Mouse (Mus musculus) kidney, embryonic 14.5 days (tissue): ENCODE measurements at regions not wholly inside any gene's neighbourhood (a gene's known extent, or its start where the extent isn't known, plus 50 kb on each side); places are given as distances from the start of the nearest gene placed in this dataset.

Source experiments
- ATAC-seq: fragments of 200-750 bp; cut with Nextera tagmentation; 2 replicates; pipeline ENCODE4 v1.8.0; 2017; ENCODE audit warnings: moderate number of reproducible peaks, mild to moderate bottlenecking, moderate TSS enrichment, moderate library complexity; ENCODE audit not compliant: low FRiP score, low TSS enrichment
- H3K27ac ChIP-seq: fragments of 300-500 bp; sonication (generic); 2 replicates; pipeline ENCODE4 v1.5.1; 2014; ENCODE audit warnings: low read depth, mild to moderate bottlenecking, low read length, moderate library complexity, mixed read lengths
- H3K27me3 ChIP-seq: fragments of 300-500 bp; sonication (generic); 2 replicates; pipeline ENCODE4 v1.6.1; 2014; ENCODE audit warnings: mild to moderate bottlenecking, low read length; ENCODE audit not compliant: control insufficient read depth, insufficient read depth
- H3K36me3 ChIP-seq: fragments of 300-500 bp; sonication (generic); 2 replicates; pipeline ENCODE4 v1.6.1; 2014; ENCODE audit warnings: low read length, mixed read lengths; ENCODE audit not compliant: control insufficient read depth, insufficient read depth
- H3K4me1 ChIP-seq: fragments of 300-500 bp; sonication (generic); 2 replicates; pipeline ENCODE4 v1.6.1; 2014; ENCODE audit warnings: low read length, mixed read lengths; ENCODE audit not compliant: control insufficient read depth, insufficient read depth
- H3K4me2 ChIP-seq: fragments of 300-500 bp; sonication (generic); replicated peaks from 2 replicates; pipeline ENCODE4 v1.6.1; 2014; ENCODE audit warnings: low read depth, mild to moderate bottlenecking, low read length
- H3K4me3 ChIP-seq: fragments of 300-500 bp; sonication (generic); 2 replicates; pipeline ENCODE4 v1.5.1; 2014; ENCODE audit warnings: mild to moderate bottlenecking, low read length
- H3K9ac ChIP-seq: fragments of 300-500 bp; sonication (generic); 2 replicates; pipeline ENCODE4 v1.6.1; 2014; ENCODE audit warnings: low read depth, mild to moderate bottlenecking, low read length, moderate library complexity
- H3K9me3 ChIP-seq: fragments of 300-500 bp; sonication (generic); 2 replicates; pipeline ENCODE4 v1.6.1; 2016; ENCODE audit warnings: low read length; ENCODE audit not compliant: control insufficient read depth
- WGBS: fragments of 180-500 bp; shearing (Covaris S2); extraction: QIAGEN DNeasy Blood & Tissue Kit; methylation state at CpG from one replicate; pipeline ENCODE4 v1.1.7; 2014; 5-methylcytosine and 5-hydroxymethylcytosine counted together

DNA sequence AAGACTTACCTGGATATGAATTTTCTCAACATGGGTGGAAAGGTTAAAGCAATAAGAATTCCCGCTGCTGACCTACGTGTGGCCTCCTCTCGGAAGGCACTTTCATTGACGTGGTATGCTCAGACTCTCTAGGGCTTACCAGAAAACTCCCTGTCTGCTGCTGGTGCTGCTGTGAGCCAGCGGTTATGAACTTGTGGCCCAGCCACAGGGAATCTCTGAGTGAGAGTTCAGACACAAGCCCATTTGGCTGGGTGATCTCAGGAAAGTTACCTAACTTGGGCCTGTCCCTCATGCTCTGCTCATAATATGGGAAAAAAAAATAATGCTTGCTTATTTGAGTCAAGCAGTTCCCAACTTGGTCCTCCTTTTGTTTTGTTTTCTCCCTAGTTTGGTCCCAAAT is 459.5 kb upstream of the Adamts5 start:
- H3K4me2 ChIP-seq: no peak overlapping the region
- H3K36me3 ChIP-seq: no peaks in the 10 kb centered on the region
- no peaks in the 10 kb centered on the region for H3K4me1 ChIP-seq
- no peak overlapping the region for H3K27ac ChIP-seq
- WGBS: 81% methylated on average over 5 of the region's 5 CpGs
- ATAC-seq: no peak
- no peak overlapping the region for H3K4me3 ChIP-seq
- no peak overlapping the region for H3K9ac ChIP-seq
- no peaks in the 10 kb centered on the region for H3K9me3 ChIP-seq
- H3K27me3 ChIP-seq: no peaks in the 10 kb centered on the region

DNA sequence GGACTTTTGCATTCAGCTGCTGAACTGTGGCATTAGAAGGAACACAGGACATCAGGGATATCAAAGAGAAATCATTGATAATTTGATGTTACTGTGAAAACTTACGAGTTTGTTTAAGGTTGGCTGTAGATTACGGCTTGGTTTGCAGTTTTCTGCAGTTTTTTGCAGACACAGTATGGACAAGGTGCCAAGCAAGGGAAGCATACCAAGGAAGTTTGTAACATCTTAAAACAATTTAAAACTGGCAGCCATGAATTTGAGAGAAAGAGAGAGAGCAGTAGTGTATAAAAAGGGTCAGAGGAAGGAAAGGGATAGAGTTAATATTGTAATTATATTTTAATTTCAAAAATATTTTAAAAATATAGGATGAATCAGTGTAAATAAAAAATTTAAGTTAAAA is 453.4 kb upstream of the Adamts5 start:
- Histone ChIP-seq H3K4me3 (no peak overlapping the region), H3K27me3 (no peaks in the 10 kb centered on the region), H3K4me1 (no peaks in the 10 kb centered on the region), H3K27ac (no peak overlapping the region), H3K4me2 (no peak overlapping the region), H3K36me3 (no peaks in the 10 kb centered on the region), H3K9me3 (no peaks in the 10 kb centered on the region), H3K9ac (no peak overlapping the region)
- WGBS: 75% methylated on average over 2 of the region's 2 CpGs
- no peak for ATAC-seq

DNA sequence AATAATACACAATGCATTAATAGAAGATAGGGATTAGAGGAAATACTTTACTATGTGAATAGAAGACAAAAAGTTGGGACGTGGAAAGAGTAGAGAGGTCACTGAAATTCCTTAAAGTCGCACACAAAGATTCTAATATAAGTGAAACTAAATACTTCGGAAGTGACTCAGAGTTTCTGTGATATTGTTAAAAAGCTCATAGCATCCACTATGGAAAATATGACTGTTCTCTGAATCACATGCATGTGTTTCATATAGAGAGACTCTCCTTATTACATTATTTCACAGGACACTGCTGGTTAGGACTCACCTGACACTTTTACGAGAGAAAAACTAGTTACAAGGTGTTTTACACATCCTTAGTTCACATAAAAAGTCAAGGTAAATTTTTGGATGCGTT is 446.1 kb upstream of the Adamts5 start:
- ATAC-seq: no peak
- H3K4me2 ChIP-seq: no peak overlapping the region
- H3K27ac ChIP-seq: no peak overlapping the region
- no peak overlapping the region for H3K4me3 ChIP-seq
- WGBS: 85% methylated on average over 5 of the region's 5 CpGs
- no peaks in the 10 kb centered on the region for H3K4me1 ChIP-seq
- no peaks in the 10 kb centered on the region for H3K36me3 ChIP-seq
- no peak overlapping the region for H3K9ac ChIP-seq
- H3K27me3 ChIP-seq: no peaks in the 10 kb centered on the region
- no peaks in the 10 kb centered on the region for H3K9me3 ChIP-seq

DNA sequence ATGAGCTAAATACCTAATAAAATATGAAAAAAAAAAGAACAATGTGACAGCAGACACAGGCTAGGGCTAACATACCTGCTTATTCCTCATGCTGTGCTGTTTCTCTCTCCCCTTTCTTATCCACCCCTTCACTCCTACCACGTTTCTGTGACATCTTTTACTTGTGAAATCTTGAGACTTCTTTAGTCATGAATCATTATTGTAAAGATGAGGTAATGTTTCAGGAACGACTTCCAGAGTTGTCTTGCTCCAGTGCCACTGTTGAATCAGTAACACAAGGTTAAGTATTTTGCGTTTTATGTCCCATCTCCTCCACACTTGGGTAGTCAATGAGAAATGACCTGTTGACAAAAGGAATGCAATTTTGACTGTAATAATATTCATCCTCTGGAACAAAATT is 445.3 kb upstream of the Adamts5 start:
- Histone ChIP-seq H3K27ac (no peak overlapping the region), H3K4me1 (no peaks in the 10 kb centered on the region), H3K4me3 (no peak overlapping the region), H3K36me3 (no peaks in the 10 kb centered on the region), H3K9ac (no peak overlapping the region), H3K9me3 (no peaks in the 10 kb centered on the region), H3K27me3 (no peaks in the 10 kb centered on the region), H3K4me2 (no peak overlapping the region)
- peak; percentile 71; the same call in 1 of the 2 replicates for ATAC-seq
- 15% methylated on average over 3 of the region's 3 CpGs for WGBS

DNA sequence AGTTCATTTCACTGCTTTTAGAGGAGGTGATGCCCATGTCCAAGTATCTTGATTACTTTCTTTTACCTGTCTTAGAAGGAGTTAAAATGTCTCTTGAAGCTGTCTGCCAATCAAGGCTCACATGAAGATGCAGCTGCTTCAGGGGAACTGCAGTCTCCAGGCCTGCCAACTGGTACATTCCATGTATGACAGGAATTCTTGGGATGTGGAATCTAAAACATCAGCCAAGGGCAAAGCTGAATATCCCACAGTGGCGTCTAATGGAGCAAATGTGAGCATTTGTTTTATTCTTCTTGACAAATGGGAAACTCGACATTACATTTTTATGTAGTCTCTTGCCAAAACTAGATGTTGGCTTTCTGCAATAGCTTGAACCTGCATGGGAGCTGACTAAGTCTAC is 438.7 kb upstream of the Adamts5 start:
- Histone ChIP-seq H3K4me1 (no peaks in the 10 kb centered on the region), H3K9ac (no peak overlapping the region), H3K4me3 (no peak overlapping the region), H3K4me2 (no peak overlapping the region), H3K27me3 (no peaks in the 10 kb centered on the region), H3K27ac (no peak overlapping the region), H3K9me3 (no peaks in the 10 kb centered on the region), H3K36me3 (no peaks in the 10 kb centered on the region)
- WGBS: 79% methylated on average over 2 of the region's 2 CpGs
- ATAC-seq: no peak

DNA sequence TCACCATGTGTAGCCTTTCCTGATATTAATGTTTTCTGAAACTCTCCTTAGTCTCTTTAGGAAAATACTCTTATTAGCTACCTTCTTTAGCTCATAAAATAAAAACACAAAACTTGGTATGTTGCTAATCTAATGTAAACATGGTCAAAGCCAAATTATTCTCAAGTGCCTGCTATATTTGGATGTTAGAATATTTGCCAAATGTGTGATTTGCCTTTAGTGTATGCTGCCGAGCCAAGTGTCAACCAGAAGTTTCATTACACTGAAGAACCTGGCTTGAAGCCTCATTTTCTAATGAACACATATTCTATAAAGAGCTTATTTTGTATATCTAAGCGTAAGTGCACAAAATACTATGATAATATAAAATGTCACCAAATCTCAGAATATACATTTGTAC is 423.8 kb upstream of the Adamts5 start:
- Histone ChIP-seq H3K4me3 (no peak overlapping the region), H3K4me1 (no peaks in the 10 kb centered on the region), H3K9ac (no peak overlapping the region), H3K27me3 (no peaks in the 10 kb centered on the region), H3K9me3 (no peaks in the 10 kb centered on the region), H3K36me3 (no peaks in the 10 kb centered on the region), H3K4me2 (no peak overlapping the region), H3K27ac (no peak overlapping the region)
- ATAC-seq: no peak
- 58% methylated on average over 2 of the region's 2 CpGs for WGBS

DNA sequence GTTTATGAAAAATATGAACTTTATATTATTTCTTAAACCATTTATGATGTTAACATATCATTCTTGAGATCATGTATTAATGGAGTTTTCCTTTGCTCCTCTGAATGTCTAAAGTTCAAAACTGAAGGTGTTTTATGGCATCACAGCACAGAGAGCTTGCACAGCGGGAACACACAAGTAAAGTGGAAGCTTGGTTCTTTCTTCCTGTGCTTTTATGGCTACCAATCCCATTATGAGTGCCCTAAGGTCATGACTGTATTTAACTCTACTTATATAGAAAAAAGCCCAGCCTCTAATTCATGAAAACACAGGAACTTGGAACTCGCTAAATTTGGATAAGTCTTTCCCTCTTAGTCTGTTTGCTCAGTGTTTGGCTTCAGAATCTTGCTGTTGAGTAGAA is 417.3 kb upstream of the Adamts5 start:
- Histone ChIP-seq H3K4me1 (no peaks in the 10 kb centered on the region), H3K4me3 (no peak overlapping the region), H3K36me3 (no peaks in the 10 kb centered on the region), H3K27me3 (no peaks in the 10 kb centered on the region), H3K27ac (no peak overlapping the region), H3K9me3 (no peaks in the 10 kb centered on the region), H3K9ac (no peak overlapping the region), H3K4me2 (no peak overlapping the region)
- WGBS: 39% methylated on average over 2 of the region's 2 CpGs
- no peak for ATAC-seq

DNA sequence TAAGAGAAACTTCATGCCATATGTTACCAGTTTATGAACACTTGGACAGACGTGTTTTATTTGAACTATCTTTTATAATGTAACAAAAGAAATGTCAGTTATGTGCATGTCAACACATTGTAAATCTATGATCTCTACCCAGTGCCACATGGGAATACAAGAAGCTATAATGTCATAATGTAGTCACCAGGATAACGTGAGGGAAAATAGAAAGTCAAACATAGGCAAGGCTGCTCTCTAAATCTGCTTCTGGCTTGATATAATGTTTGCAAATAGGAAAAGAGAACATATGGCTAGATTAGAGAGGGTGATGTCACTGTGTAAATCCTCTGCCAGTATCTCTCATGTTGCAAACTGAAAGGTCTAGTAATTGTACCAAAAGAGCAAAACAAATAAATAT is 408.1 kb upstream of the Adamts5 start:
- H3K36me3 ChIP-seq: no peaks in the 10 kb centered on the region
- no peak overlapping the region for H3K4me2 ChIP-seq
- ATAC-seq: no peak
- H3K4me1 ChIP-seq: no peaks in the 10 kb centered on the region
- no peak overlapping the region for H3K4me3 ChIP-seq
- no peak overlapping the region for H3K27ac ChIP-seq
- H3K9ac ChIP-seq: no peak overlapping the region
- H3K27me3 ChIP-seq: no peaks in the 10 kb centered on the region
- WGBS: 56% methylated on average over 2 of the region's 2 CpGs
- H3K9me3 ChIP-seq: no peaks in the 10 kb centered on the region

DNA sequence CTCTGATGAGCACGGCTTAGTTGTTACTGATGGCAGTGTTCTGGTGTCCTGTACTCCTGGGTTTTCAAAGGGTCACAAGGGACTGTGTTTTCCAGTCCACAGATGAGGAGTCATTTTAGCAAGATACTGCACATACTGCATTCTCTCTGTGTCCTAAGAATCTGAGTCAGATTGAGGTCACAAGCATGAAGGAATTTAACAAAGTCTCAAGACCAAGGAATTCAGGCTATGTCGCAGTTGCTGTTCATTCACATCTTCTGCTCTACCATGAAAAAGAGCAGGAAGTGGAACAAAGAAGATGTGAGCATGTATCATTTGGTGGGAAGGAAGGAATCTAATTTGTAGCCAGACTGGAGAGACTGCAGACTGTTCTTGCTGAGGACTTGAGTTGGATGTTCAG is 402.2 kb upstream of the Adamts5 start:
- Histone ChIP-seq H3K27me3 (no peaks in the 10 kb centered on the region), H3K9ac (no peak overlapping the region), H3K27ac (no peak overlapping the region), H3K9me3 (no peaks in the 10 kb centered on the region), H3K4me1 (no peaks in the 10 kb centered on the region), H3K4me2 (no peak overlapping the region), H3K4me3 (no peak overlapping the region), H3K36me3 (no peaks in the 10 kb centered on the region)
- ATAC-seq: no peak
- WGBS: 88% methylated on average over 2 of the region's 2 CpGs
